Mouse (Mus musculus) heart, embryonic 16.5 days (tissue): Measurements from ENCODE around the gene Fip1l1. TPM values are rescaled to one million over a fixed set of nuclear protein-coding genes. Genes with fewer than 3 reads are reported as not detected.

Experiments
- ATAC-seq: fragments of 200-750 bp; cut with Nextera tagmentation; replicated peaks from 2 replicates; pipeline ENCODE4 v1.8.0; 2017; ENCODE audit warnings: moderate number of reproducible peaks; ENCODE audit not compliant: insufficient read depth, low FRiP score; ENCODE audit errors: extremely low read depth
- H3K27ac ChIP-seq: fragments of 300-500 bp; sonication (generic); 2 replicates; pipeline ENCODE4 v1.5.1; 2014; ENCODE audit warnings: mild to moderate bottlenecking, low read length, control low read depth, moderate library complexity
- H3K27me3 ChIP-seq: fragments of 300-500 bp; sonication (generic); 2 replicates; pipeline ENCODE4 v1.6.1; 2014; ENCODE audit warnings: low read length, mixed read lengths; ENCODE audit not compliant: control insufficient read depth, insufficient read depth
- H3K36me3 ChIP-seq: fragments of 300-500 bp; sonication (generic); 2 replicates; pipeline ENCODE4 v1.6.1; 2014; ENCODE audit not compliant: control insufficient read depth, insufficient read depth
- H3K4me1 ChIP-seq: fragments of 300-500 bp; sonication (generic); 2 replicates; pipeline ENCODE4 v1.6.1; 2014; ENCODE audit warnings: low read length, mixed read lengths; ENCODE audit not compliant: control insufficient read depth, insufficient read depth
- H3K4me2 ChIP-seq: fragments of 300-500 bp; sonication (generic); 2 replicates; pipeline ENCODE4 v1.6.1; 2014; ENCODE audit warnings: low read depth, mild to moderate bottlenecking, control low read depth, low read length
- H3K4me3 ChIP-seq: fragments of 300-500 bp; sonication (generic); 2 replicates; pipeline ENCODE4 v1.5.1; 2014; ENCODE audit warnings: mild to moderate bottlenecking, control low read depth, low read length
- H3K9ac ChIP-seq: fragments of 300-500 bp; sonication (generic); 2 replicates; pipeline ENCODE4 v1.6.1; 2014; ENCODE audit warnings: low read length, control low read depth
- H3K9me3 ChIP-seq: fragments of 300-500 bp; sonication (generic); replicated peaks from 2 replicates; pipeline ENCODE4 v1.6.1; 2016; ENCODE audit warnings: low read length; ENCODE audit not compliant: control insufficient read depth
- WGBS: fragments of 180-500 bp; shearing (Covaris S2); extraction: QIAGEN DNeasy Blood & Tissue Kit; methylation state at CpG from one replicate; pipeline ENCODE4 v1.1.7; 2014; 5-methylcytosine and 5-hydroxymethylcytosine counted together
- polyA plus RNA-seq: library from polyadenylated mRNA; unstranded; fragments of >200 nt; fragmentation: Nextera tagmentation; extraction: Ambion mirVana; gene quantifications from 2 replicates; pipeline ENCODE4 v1.2.1, GENCODE M21; 2015

Gene Fip1l1
- 56.6 and 60.7 TPM in 2 replicates for polyA plus RNA-seq

GRCm38 (mm10) chr5:74535240-74536021, at the start of gene Fip1l1:
Gene Fip1l1, plus strand, starts transcription at chr5:74535449.
- Histone ChIP-seq H3K9me3 (no peaks in the 10 kb centered on the region), H3K4me3 (peak within 1 kb of the TSS; percentile 84), H3K4me1 (peaks cover 18% of the 10 kb centered on the region), H3K9ac (peak within 1 kb of the TSS; percentile 95), H3K27ac (peak within 1 kb of the TSS; percentile 93), H3K4me2 (peak within 1 kb of the TSS; percentile 66), H3K36me3 (no peaks in the 10 kb centered on the region; the same call in 1 of the 2 replicates), H3K27me3 (no peaks in the 10 kb centered on the region)
- peak; percentile 89 for ATAC-seq
- under 1% methylated on average over 66 of the region's 73 CpGs for WGBS

- Histone ChIP-seq H3K9ac (no peak overlapping the region), H3K9me3 (no peaks in the 10 kb centered on the region), H3K36me3 (no peaks in the 10 kb centered on the region), H3K4me2 (no peak overlapping the region), H3K4me3 (no peak overlapping the region), H3K27me3 (no peaks in the 10 kb centered on the region), H3K27ac (no peak overlapping the region), H3K4me1 (no peaks in the 10 kb centered on the region)
- 82% methylated on average over 3 of the region's 3 CpGs for WGBS
- ATAC-seq = no peak
These were observed 42.5 kb upstream of the Fip1l1 start for GRCm38 (mm10) chr5:74492705-74493104.

GRCm38 (mm10) chr5:74511686-74512085, 23.6 kb upstream of the Fip1l1 start:
- H3K27me3 ChIP-seq = no peaks in the 10 kb centered on the region
- ATAC-seq = no peak
- H3K9me3 ChIP-seq = no peaks in the 10 kb centered on the region
- H3K9ac ChIP-seq = no peak overlapping the region
- no peaks in the 10 kb centered on the region for H3K4me1 ChIP-seq
- H3K27ac ChIP-seq = no peak overlapping the region
- no peaks in the 10 kb centered on the region for H3K36me3 ChIP-seq
- H3K4me2 ChIP-seq = no peak overlapping the region
- H3K4me3 ChIP-seq = no peak overlapping the region

GRCm38 (mm10) chr5:74527025-74527424, 8.2 kb upstream of the Fip1l1 start:
- 67% methylated on average over 5 of the region's 5 CpGs for WGBS

GRCm38 (mm10) chr5:74530785-74531184, 4.5 kb upstream of the Fip1l1 start:
- Histone ChIP-seq H3K27ac (no peak overlapping the region), H3K9ac (peak overlapping the region; percentile 72), H3K4me3 (peak overlapping the region; percentile 84), H3K9me3 (no peaks in the 10 kb centered on the region), H3K27me3 (no peaks in the 10 kb centered on the region), H3K4me1 (peaks cover 14% of the 10 kb centered on the region), H3K4me2 (peak overlapping the region; percentile 98), H3K36me3 (no peaks in the 10 kb centered on the region)
- ATAC-seq = no peak
- WGBS = 17% methylated on average over 16 of the region's 16 CpGs

More at GRCm38 (mm10) chr5:74527025-74527424, 8.2 kb upstream of the Fip1l1 start:
- Histone ChIP-seq H3K4me2 (no peak overlapping the region), H3K4me1 (peaks cover 12% of the 10 kb centered on the region), H3K9me3 (no peaks in the 10 kb centered on the region), H3K4me3 (no peak overlapping the region), H3K36me3 (no peaks in the 10 kb centered on the region), H3K9ac (no peak overlapping the region), H3K27me3 (no peaks in the 10 kb centered on the region), H3K27ac (no peak overlapping the region)
- ATAC-seq = no peak

GRCm38 (mm10) chr5:74531630-74532280, 3.5 kb upstream of the Fip1l1 start, which contains the start of gene Scfd2:
Gene Scfd2, minus strand, starts transcription at chr5:74531759.
- peak within 1 kb of the TSS; percentile 98 for H3K4me2 ChIP-seq
- 6% methylated on average over 35 of the region's 35 CpGs for WGBS
- peak; percentile 84 for ATAC-seq

GRCm38 (mm10) chr5:74536180-74536947, 1.1 kb downstream of the Fip1l1 start:
- H3K36me3 ChIP-seq = no peaks in the 10 kb centered on the region; the same call in 1 of the 2 replicates
- no peak for ATAC-seq
- no peaks in the 10 kb centered on the region for H3K9me3 ChIP-seq
- 35% methylated on average over 12 of the region's 12 CpGs for WGBS
- peak overlapping the region; percentile 95 for H3K9ac ChIP-seq
- H3K4me1 ChIP-seq = peaks cover 13% of the 10 kb centered on the region
- peak overlapping the region; percentile 93 for H3K27ac ChIP-seq
- peak overlapping the region; percentile 66 for H3K4me2 ChIP-seq
- H3K4me3 ChIP-seq = peak overlapping the region; percentile 84
- H3K27me3 ChIP-seq = no peaks in the 10 kb centered on the region

More at GRCm38 (mm10) chr5:74531630-74532280, 3.5 kb upstream of the Fip1l1 start, which contains the start of gene Scfd2:
- Histone ChIP-seq H3K27me3 (no peaks in the 10 kb centered on the region), H3K4me1 (peaks cover 19% of the 10 kb centered on the region), H3K9ac (peak within 1 kb of the TSS; percentile 78), H3K27ac (peak within 1 kb of the TSS; percentile 72), H3K4me3 (peak within 1 kb of the TSS; percentile 84), H3K36me3 (no peaks in the 10 kb centered on the region), H3K9me3 (no peaks in the 10 kb centered on the region)

GRCm38 (mm10) chr5:74545606-74546005, 10.4 kb downstream of the Fip1l1 start:
- H3K9me3 ChIP-seq = no peaks in the 10 kb centered on the region
- H3K36me3 ChIP-seq = peaks cover 37% of the 10 kb centered on the region
- no peaks in the 10 kb centered on the region for H3K4me1 ChIP-seq
- no peak overlapping the region for H3K9ac ChIP-seq
- no peak overlapping the region for H3K27ac ChIP-seq
- H3K27me3 ChIP-seq = no peaks in the 10 kb centered on the region
- 91% methylated on average over 4 of the region's 4 CpGs for WGBS
- no peak overlapping the region for H3K4me3 ChIP-seq
- no peak overlapping the region for H3K4me2 ChIP-seq
- ATAC-seq = no peak
